Mouse (Mus musculus): ENCODE results near the gene Rgs16.

DNA sequence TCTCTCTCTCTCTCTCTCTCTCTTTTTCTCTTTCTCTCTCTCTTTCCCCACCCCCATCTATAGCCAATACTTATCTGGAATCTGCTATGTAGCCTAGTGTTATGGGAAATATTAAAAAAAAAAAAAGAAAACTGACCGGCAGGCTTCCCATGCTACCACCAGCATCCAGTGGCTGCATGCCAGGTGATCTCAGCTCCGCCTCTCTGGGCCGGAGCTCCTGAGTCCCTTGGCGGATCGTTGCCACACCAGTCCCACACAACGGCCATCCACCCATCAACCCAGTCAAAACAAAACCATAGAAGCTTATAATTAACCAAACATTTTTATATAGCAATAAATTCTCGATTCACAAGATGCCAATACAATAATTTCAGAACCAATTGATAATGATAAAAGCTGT is 19.2 kb upstream of the Rgs16 start:
- TF ChIP-seq POLR2A (IDR thresholded peaks at IDR 0.05; ENCODE audit: borderline replicate concordance, extremely low read depth, insufficient read depth, insufficient read length, poor library complexity, severe bottlenecking) (no peak), CTCF (IDR thresholded peaks at IDR 0.05; ENCODE audit: borderline replicate concordance, extremely low read depth, insufficient read depth, insufficient read length) (no peak)
